Mouse (Mus musculus) testis, adult 2 months (tissue): ENCODE results near the gene Dmtf1.

Source experiments
- CTCF ChIP-seq: fragments of 200-500 bp; IDR thresholded peaks from 2 replicates; pipeline ENCODE4 v1.5.1; 2012; ENCODE audit warnings: low read depth, mild to moderate bottlenecking, inconsistent platforms, low read length, moderate library complexity; ENCODE audit not compliant: control insufficient read depth, insufficient read depth, insufficient replicate concordance
- POLR2A ChIP-seq: fragments of 200-500 bp; IDR thresholded peaks from 2 replicates; pipeline ENCODE4 v1.6.1; 2012; ENCODE audit warnings: low read depth, mild to moderate bottlenecking, inconsistent platforms, low read length, moderate library complexity; ENCODE audit not compliant: control insufficient read depth

DNA sequence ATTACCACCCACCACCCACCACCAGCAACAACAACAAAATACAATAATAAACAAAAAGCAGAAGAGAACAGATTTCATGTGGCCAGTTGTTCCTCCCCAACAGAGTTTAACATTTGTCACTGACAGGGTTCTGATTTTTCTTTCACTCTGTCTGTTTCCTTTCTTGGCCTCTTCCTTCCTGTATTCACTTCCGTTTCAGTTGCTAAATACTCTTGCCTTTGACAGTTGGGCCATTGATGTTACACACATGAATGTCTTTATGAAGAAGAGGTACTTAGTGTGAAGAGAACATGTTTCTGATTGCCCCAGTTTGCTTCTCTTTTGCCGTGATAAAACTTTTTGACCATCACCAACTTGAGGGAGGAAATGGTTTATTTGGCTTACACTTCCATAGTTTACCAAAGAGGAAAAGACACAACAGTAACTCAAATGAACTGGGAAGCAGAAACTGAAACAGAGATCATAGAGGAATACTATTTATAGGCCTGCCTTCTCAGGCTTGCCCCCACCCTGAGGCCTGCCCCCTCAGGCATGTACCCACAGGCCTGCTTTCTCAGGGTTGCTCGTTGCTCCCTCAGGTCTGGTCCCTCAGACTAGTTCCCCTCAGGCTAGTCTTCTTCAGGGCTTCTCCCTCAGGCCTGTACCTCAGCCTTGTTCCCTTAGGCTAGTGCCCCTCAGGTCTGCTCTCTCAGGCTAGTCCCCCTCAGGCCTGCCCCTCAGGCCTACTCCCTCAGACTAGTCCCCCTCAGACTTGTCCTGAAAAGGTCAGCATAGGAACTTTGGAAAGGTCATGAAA, 74.5 kb downstream of the Dmtf1 start:
- TF ChIP-seq POLR2A (no peak), CTCF (no peak)
